Mouse (Mus musculus) small intestine, adult 2 months (tissue): Measurements from ENCODE around the gene Mmachc. TPM values are rescaled to one million over a fixed set of nuclear protein-coding genes. Genes with fewer than 3 reads are reported as not detected.
"Not testable (repeated sequence)": the region's sequence is repeated elsewhere in the genome, so short reads cannot be mapped to it uniquely, and the experiment has no call there.

Experiments used
- H3K27ac ChIP-seq: fragments of 200-500 bp; 2 replicates; pipeline ENCODE4 v1.5.1; 2012; ENCODE audit warnings: low read depth, low read length, control low read depth, inconsistent platforms; ENCODE audit not compliant: insufficient read depth
- H3K27me3 ChIP-seq: fragments of 200-500 bp; 2 replicates; pipeline ENCODE4 v1.6.1; 2012; ENCODE audit warnings: mild to moderate bottlenecking, moderate library complexity, low read length, inconsistent platforms; ENCODE audit not compliant: control insufficient read depth, insufficient read depth
- H3K36me3 ChIP-seq: fragments of 200-500 bp; 2 replicates; pipeline ENCODE4 v1.6.1; 2012; ENCODE audit warnings: mild to moderate bottlenecking, low read length, control low read depth, inconsistent platforms; ENCODE audit not compliant: control insufficient read depth, insufficient read depth
- H3K4me1 ChIP-seq: fragments of 200-500 bp; 2 replicates; pipeline ENCODE4 v1.6.1; 2012; ENCODE audit warnings: low read length, inconsistent platforms, mixed read lengths; ENCODE audit not compliant: control insufficient read depth, insufficient read depth, insufficient read length
- H3K4me3 ChIP-seq: fragments of 200-500 bp; 2 replicates; pipeline ENCODE4 v1.5.1; 2012; ENCODE audit warnings: low read depth, mild to moderate bottlenecking, control low read depth, inconsistent platforms, low read length, moderate library complexity
- CTCF ChIP-seq: fragments of 200-500 bp; IDR thresholded peaks from 2 replicates; pipeline ENCODE4 v1.5.1; 2012; ENCODE audit warnings: low read depth, mild to moderate bottlenecking, control low read depth, inconsistent platforms, low read length, moderate library complexity, mixed read lengths; ENCODE audit not compliant: insufficient replicate concordance, insufficient read length; ENCODE audit errors: extremely low read depth
- POLR2A ChIP-seq: fragments of 200-500 bp; IDR thresholded peaks from 2 replicates; pipeline ENCODE4 v1.6.1; 2012; ENCODE audit warnings: low read depth, mild to moderate bottlenecking, control low read depth, inconsistent platforms, low read length, moderate library complexity
- WGBS: fragments of 180-500 bp; shearing (Covaris S2); methylation state at CpG from one replicate; pipeline ENCODE4 v1.1.7; 2018; 5-methylcytosine and 5-hydroxymethylcytosine counted together
- polyA plus RNA-seq: library from polyadenylated mRNA; depleted of rRNA; stranded (reverse); fragments of >200 nt; gene quantifications from 2 replicates; pipeline ENCODE4 v1.2.3, GENCODE M21; 2012

The Mmachc gene
- polyA plus RNA-seq, 1 experiment: 2.0 TPM

DNA sequence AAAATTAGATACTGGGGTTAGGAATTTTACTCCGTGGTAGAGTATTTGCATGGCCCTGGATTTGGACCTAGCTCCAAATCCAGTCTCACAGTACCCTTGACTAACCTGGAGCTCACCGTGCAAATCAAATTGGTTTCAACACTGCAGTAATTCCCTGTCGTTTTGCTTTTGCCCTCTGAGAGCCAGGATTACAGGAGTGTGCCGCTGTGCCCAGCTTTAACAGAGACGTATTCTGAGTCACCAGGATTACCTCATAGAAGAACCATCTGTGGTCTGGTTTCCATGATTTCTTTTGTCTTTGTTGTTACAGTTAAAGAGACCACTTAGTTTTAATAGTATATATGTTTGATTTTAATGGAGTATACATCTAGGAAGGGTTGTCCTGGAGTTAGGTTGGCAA lies 29.1 kb downstream of the Mmachc start:
- H3K4me1 ChIP-seq: peaks cover 9% of the 10 kb centered on the region; the same call in 1 of the 2 replicates
- WGBS: 81% methylated on average over 5 of the region's 5 CpGs
- no peak overlapping the region for H3K4me3 ChIP-seq
- H3K27me3 ChIP-seq: no peaks in the 10 kb centered on the region
- H3K27ac ChIP-seq: no peak overlapping the region
- no peaks in the 10 kb centered on the region for H3K36me3 ChIP-seq
- no peak for TF ChIP-seq CTCF

DNA sequence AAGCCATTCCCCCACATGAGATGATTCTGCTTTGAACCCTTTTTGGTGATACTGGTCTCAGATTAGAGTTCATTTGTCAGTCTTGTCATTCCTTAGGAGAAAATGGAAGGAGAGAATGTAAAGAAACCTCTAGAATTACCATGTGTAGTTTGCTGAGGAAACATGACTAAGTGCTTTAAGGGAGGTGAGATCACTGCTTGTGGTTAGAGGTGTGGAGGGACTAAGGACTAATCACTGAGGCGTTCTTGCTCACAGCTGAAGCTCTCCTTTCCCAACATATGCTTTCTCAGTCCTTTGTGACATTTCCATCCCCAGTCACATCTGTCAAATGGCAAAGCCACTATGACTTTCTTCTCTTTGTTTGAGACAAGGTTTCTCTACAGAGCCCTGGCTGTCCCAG lies 30.4 kb downstream of the Mmachc start:
- TF ChIP-seq CTCF: no peak
- no peak for TF ChIP-seq POLR2A
- Histone ChIP-seq H3K27ac (no peak overlapping the region), H3K4me1 (peaks cover 9% of the 10 kb centered on the region; the same call in 1 of the 2 replicates), H3K4me3 (no peak overlapping the region), H3K36me3 (no peaks in the 10 kb centered on the region), H3K27me3 (no peaks in the 10 kb centered on the region)
- WGBS: 79% methylated on average over 1 of the region's 1 CpGs

GRCm38 (mm10) chr4:116676027-116676426 lies 32.2 kb downstream of the Mmachc start:
- 50% methylated on average over 3 of the region's 3 CpGs for WGBS
- no peak for TF ChIP-seq POLR2A
- no peak for TF ChIP-seq CTCF
- H3K27ac ChIP-seq: no peak overlapping the region
- H3K4me1 ChIP-seq: peaks cover 7% of the 10 kb centered on the region; the same call in 1 of the 2 replicates
- H3K4me3 ChIP-seq: no peak overlapping the region
- no peaks in the 10 kb centered on the region for H3K27me3 ChIP-seq
- H3K36me3 ChIP-seq: no peaks in the 10 kb centered on the region

GRCm38 (mm10) chr4:116674761-116675160 lies 33.4 kb downstream of the Mmachc start:
- not testable (repeated sequence) for H3K4me3 ChIP-seq, H3K4me1 ChIP-seq, H3K27me3 ChIP-seq, H3K36me3 ChIP-seq
- 83% methylated on average over 6 of the region's 6 CpGs for WGBS
- 0 out of 2 replicates have a peak overlapping the region, but pooled peaks have one; percentile 12 for H3K27ac ChIP-seq

DNA sequence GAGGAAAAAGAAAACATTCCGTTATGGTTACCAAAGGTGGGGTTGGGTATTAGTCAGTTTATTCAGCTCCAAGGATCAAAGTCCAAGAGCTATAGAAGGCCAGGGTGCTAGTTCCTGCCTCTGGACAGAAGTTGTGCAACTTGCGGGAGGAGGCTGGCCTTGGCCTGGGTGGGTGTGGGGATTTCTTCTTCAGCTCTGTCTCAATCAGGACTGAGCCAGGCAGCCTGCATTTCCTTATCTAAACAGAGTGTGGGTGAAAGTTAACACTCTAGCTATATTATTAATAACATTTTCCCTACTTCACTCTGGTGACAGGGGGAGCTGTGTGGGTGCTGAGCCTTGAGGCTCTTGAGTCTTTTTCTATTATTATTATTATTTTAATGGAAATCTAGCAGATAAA lies 35.4 kb downstream of the Mmachc start:
- Histone ChIP-seq H3K4me1 (peaks cover 7% of the 10 kb centered on the region; the same call in 1 of the 2 replicates), H3K4me3 (no peak overlapping the region), H3K36me3 (no peaks in the 10 kb centered on the region), H3K27ac (no peak overlapping the region), H3K27me3 (no peaks in the 10 kb centered on the region)
- WGBS: 17% methylated on average over 2 of the region's 2 CpGs
- TF ChIP-seq POLR2A: no peak
- TF ChIP-seq CTCF: no peak

- H3K27ac ChIP-seq: no peak overlapping the region
- H3K4me1 ChIP-seq: peaks cover 5% of the 10 kb centered on the region; the same call in 1 of the 2 replicates
- WGBS: 59% methylated on average over 2 of the region's 2 CpGs
- TF ChIP-seq CTCF (no peak), POLR2A (no peak)
- no peaks in the 10 kb centered on the region for H3K27me3 ChIP-seq
- no peaks in the 10 kb centered on the region for H3K36me3 ChIP-seq
- no peak overlapping the region for H3K4me3 ChIP-seq
Observed at GRCm38 (mm10) chr4:116669291-116669690, 38.9 kb downstream of the Mmachc start.

DNA sequence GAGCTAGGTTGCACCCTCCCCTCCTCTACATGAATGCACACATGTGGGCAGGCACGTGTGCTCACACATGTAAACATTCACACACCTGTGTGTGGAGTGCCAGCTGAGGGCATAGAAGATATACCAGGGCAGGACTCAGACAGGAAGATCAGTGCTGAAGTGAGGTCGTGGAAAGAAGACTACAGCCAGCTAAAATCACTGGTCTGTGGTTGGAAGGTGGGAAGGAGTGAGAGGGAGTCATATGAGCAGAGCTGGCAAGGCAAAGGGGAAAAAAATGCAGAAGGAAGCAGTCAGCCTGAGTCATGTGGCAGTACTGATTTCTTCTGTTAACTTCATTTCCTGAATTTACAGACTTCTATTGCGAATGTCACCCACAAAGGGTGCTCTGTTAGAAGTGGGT lies 40.1 kb downstream of the Mmachc start:
- Histone ChIP-seq H3K4me3 (no peak overlapping the region), H3K4me1 (peaks cover 2% of the 10 kb centered on the region; the same call in 1 of the 2 replicates), H3K27ac (no peak overlapping the region), H3K36me3 (no peaks in the 10 kb centered on the region), H3K27me3 (no peaks in the 10 kb centered on the region)
- 12% methylated on average over 3 of the region's 3 CpGs for WGBS
- TF ChIP-seq CTCF: no peak

DNA sequence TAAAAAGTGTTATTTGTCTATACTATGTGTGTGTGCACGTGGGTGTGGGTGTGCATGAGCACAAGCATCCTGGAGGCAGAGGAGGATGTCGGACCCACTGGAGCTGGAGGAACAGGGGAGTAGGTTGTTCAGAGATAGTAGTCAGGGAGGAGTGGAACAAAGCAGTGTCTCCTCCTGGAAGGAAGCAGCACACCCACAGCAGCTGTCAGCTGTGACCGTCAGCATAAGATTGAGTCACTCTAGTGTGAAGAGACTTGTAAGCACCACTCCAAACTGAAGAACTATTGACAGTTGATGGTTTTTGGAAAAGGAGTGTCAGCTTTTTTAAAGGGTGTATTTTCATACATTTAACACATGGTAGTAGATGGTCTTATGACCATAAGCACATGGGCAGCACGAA lies 41.6 kb downstream of the Mmachc start:
- peaks cover 2% of the 10 kb centered on the region; the same call in 1 of the 2 replicates for H3K4me1 ChIP-seq
- no peak overlapping the region for H3K4me3 ChIP-seq
- TF ChIP-seq POLR2A: no peak
- no peak for TF ChIP-seq CTCF
- no peaks in the 10 kb centered on the region for H3K27me3 ChIP-seq
- 73% methylated on average over 4 of the region's 4 CpGs for WGBS
- H3K27ac ChIP-seq: no peak overlapping the region
- H3K36me3 ChIP-seq: no peaks in the 10 kb centered on the region
